Mouse (Mus musculus): ENCODE measurements around the gene Sdr9c7.
"Not testable (repeated sequence)": the region's sequence is repeated elsewhere in the genome, so short reads cannot be mapped to it uniquely, and the experiment has no call there.

Gene Sdr9c7

DNA sequence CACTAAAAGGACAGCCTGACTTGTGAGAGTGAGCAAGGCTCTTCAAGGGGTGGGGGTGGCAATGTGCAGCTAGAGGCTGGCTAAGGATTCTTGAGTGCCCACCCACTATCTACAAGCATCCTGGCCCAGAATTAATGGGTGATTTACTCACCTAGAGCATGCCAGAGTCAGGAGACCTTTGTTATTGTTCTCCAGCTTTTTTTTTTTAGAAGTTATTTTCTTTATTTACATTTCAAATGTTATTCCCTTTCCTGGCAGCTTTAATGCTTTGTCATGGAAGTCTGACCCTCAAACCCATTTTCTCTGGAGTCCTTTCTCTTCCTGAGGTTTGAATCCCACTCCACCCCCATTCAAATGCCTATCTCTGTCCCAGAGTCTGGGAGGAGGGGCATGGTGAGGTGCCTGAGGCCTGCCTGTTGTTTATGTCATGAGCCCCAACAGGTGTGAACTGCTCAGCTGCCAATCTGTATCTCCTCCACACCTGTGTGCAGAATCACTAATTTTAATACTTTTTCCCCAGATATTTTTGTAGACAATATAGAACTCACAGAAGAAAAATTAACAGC lies 9.2 kb downstream of the Sdr9c7 start:
- no peak for DNase-seq (ENCODE audit: low spot score in 2 of 2)

DNA sequence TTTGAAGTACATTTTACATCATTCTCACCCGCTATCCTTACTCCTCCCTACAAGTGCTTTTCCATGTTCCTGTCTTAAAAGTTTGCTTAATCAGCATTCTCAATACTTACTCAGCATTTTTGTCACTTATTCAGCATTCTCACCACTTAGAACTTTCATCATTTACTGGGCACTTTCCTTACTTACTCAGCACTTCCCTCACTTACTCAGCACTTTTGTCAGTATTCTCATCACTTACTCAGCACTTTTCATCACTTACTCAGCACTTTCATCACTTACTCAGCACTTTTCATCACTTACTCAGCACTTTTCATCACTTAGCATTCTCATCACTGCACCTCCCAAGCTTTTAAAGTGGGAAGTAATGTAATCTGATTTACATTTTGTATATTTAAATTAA lies 17.3 kb downstream of the Sdr9c7 start:
- no peak for DNase-seq (ENCODE audit: low spot score in 2 of 2)

DNA sequence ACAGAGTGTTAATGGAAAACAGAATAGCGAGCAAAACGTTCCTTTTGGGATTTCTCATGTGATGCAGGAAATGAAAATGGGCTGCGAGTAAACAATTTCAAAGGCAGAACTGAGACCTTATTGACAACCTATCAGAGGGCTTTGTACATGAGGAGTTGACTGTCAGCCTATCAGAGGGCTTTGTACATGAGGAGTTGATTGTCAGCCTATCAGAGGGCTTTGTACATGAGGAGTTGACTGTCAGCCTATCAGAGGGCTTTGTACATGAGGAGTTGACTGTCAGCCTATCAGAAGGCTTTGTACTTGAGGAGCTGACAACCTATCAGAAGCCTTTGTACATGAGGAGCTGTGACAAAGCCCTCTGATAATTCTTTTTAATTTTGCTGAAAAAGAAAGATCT lies 18.9 kb downstream of the Sdr9c7 start:
- not testable (repeated sequence) for DNase-seq (ENCODE audit: low spot score in 2 of 2)

DNA sequence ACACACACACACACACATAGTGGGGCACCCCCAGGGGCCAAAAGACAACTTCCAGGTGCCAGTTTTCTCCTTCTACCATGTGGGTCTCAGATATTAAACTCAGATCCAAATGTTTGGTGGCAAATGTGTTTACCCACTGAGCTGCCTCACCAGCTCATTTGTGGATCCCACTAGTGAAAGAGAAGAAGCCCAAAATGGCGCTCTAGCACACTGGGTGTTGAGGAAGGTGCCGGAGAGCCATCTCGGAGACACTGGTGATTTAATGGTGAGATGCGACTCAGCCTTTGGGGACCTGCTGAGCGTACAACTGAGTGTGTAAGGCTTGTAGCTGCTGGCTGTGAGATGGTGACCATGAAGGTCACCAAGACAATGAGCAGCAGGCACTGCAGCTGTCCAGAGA lies 19.3 kb downstream of the Sdr9c7 start:
- DNase-seq (ENCODE audit: low spot score in 2 of 2): no peak

DNA sequence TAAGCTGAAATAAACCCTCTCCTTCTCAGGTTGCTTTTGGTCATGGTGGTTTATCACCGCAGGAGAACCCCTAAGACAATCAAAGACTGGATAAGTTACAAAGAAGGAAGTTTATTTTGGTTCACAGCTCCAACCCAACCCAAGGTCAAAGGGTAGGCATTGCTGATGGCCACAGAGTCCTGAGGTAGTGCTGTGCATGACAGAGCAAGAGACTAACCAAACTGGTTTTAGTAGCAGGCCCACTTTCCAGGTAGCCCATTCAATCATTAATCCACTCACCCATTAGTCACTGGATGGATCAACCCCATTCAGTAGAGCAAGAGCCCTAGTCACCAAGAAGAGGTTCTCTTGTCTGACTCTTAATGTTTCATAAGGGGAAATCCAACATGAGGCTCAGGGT lies 23.9 kb downstream of the Sdr9c7 start:
- no peak for DNase-seq (ENCODE audit: low spot score in 2 of 2)

DNA sequence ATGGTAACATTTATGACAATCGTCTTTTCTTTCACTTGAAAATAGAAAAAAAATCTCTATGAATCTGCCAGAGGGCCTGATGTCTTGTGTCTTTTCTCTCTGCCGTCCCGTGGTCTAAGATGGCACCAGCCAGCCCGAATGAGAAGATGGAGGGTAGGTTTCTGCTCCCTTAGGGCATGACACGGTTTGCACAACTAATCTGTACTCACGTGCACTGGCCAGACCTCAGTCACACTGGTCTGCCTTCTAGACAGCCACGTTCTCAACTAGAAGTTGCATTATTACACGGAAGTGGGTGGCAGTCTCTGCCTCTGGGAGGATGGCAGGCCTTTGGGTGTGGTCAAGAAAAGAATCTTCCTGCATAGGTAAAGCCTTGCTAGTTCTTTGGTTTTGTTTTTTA lies 24.7 kb downstream of the Sdr9c7 start:
- no peak for DNase-seq (ENCODE audit: low spot score in 2 of 2)

DNA sequence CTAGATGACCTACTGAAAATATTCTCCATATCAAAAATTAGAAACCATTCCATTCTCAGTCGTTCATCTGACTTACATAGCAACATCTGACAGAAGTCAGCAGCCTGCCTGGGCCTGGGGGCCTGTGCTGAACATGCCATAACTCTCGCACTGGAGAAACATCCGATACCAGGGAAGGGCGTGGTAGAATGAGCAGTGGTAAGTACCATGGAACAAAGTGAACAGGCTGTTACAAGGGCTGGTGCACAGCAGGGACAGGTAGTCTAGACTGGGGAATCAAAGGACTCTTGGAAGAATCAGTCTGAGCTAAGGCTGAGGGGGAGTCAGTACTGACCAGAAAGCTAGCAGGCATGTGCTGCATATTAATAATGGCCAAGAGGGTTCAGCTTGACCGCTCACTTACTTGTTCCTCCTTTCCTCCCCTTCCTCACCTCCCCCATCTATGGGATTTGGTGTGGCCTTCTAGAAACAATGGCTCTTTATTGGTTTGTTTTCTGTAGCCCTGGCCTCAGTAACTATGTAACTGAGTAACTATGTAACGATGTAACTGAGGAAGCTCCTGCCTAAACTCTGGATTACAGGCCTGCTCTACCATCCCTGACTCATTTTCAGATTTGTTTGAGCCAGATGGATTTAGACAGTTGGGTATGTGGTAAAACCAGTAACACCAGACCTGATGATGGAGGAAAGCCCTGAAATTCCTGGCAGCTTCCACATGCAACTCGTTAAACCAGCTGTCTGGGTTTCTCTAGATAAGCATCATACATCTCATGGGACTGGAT lies 26.5 kb downstream of the Sdr9c7 start:
- DNase-seq (ENCODE audit: low spot score in 2 of 2): no peak

DNA sequence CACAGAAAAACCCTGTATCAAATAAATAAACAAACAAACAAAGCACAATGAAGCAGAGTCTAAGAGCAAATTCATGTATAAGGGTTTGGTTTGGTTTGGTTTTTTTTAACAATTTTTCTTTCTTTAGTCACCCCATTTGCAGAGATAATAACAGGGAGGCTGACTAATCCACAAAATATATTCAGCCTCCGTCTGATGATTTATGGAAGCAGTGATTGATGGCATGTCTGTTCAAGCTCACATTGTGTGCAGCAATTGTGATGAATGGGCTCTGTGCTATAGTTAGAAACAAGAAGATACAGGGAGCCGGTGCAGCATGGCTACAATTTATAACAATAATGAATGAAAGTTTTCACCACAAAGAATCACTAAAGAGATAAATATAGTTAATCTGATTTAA lies 29.4 kb downstream of the Sdr9c7 start:
- DNase-seq (ENCODE audit: low spot score in 2 of 2): no peak

DNA sequence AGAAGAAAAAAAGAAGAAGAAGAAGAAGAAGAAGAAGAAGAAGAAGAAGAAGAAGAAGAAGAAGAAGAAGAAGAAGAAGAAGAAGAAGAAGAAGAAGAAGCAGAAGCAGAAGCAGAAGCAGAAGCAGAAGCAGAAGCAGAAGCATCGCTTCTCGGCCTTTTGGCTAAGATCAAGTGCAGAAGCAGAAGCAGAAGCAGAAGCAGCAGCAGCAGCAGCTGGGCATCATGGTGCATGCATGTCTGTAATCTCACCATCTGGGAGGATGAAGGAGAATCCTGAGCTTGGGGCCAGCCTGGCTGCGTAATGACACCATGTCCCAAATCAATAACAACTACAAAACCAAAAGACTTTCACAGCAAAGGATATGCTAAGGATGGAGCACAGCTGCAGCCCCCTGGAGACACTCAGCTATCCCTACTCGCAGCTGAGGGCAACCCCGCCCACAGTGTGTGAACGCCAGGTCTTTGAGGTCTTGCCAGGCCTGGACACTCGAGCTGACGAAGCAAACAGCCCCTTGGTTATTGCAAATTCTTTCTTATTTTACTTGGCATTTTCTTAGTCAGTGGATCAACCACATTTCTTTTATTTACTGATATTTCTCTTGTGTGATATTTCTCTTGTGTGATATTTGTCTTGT lies 34.1 kb downstream of the Sdr9c7 start:
- no peak for DNase-seq (ENCODE audit: low spot score in 2 of 2)

DNA sequence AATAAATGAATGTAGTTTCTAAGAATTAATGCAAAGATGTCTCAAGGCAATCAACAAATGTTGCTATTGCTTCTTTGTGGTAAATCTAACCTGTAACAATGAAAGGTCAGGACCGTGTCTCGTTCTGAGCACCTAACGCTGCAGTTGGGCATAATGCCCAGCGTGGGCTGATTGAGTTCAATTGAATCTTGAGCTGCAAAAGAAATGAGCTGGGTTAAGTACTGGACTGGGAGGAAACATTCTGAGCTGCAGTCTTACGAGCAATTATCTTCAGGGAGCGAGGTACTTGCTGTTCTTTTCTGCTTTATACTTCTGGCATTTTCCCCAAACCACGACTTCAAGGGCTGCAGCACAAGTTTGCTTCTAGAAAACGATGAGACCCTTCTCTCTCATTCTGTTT lies 38.0 kb downstream of the Sdr9c7 start:
- DNase-seq (ENCODE audit: low spot score in 2 of 2): no peak

DNA sequence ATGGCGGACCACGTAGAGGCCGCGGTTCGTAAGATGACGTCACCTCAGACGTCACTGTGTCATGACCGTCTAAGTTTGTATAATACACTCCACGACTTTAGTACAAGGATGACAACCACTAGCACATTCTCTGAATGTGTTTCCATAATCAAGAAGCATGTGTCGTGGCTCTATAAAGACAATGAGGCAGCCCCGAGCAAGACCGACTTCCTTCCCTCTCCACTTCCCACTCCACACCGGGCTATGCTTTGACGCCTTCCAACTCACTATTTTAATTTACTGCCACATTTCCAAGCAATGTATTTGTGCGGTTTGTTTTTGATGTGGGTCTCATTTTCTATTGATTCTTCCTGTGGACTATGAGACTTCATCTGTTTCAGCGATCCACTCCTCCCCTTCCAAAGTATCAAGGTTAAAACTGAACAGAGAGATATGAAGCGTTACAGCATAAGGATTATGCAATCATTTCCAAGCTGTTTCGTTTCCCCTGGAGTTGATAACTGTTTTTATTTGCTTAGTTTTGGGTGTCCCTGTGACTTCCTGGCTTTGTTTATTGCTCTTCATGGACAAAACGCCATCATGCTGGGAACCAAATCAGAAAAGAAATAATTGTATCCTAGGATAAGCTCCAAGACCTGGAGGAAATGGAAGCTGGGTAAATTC lies 38.6 kb downstream of the Sdr9c7 start:
- DNase-seq (ENCODE audit: low spot score in 2 of 2): no peak

DNA sequence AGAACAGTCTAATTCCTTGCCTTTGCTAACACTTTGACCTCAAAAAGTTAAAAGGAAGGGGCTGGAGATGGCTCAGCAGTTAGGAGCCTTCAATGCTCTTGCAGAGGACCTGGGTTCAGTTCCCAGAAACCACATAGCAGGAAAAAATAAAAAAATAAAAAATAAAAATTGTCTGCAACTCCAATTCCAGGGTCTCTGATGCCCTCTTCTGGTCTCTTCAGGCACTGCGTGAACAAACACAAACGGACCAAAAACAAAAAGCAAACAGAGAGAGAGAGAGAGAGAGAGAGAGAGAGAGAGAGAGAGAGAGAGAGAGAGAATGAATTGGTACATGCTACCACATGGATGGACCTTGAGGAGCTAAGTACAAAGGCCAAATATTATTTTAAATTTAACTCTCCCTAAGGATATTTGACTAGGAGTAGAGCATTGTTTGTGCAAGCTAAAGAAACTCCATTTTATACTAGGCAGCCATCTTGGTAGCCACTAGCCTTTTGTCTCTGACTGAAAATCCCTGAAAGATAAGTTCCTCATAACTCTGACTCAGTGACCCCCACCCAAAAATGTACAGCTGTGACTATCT lies 39.2 kb downstream of the Sdr9c7 start:
- peak; percentile 53 to 68 for DNase-seq (ENCODE audit: low spot score in 2 of 2)

DNA sequence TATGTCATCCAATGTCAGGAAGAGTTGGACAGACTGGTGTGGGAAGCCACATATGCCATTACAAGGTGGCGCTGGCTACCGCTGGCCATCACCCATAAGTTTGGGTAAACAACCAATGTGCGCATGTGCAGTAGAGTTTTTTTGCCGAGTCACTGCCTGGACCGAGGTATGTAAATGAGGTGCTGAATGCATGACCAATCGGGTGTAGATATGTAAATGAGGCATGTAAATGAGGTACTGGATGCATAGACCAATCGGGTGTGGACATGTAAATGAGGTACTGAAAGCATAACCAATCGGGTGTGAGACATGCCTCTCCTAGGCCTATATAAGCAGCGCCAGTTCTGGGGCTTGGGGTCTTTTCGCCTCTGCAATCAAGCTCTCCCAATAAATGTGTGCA lies 41.3 kb downstream of the Sdr9c7 start:
- not testable (repeated sequence) for DNase-seq (ENCODE audit: low spot score in 2 of 2)

DNA sequence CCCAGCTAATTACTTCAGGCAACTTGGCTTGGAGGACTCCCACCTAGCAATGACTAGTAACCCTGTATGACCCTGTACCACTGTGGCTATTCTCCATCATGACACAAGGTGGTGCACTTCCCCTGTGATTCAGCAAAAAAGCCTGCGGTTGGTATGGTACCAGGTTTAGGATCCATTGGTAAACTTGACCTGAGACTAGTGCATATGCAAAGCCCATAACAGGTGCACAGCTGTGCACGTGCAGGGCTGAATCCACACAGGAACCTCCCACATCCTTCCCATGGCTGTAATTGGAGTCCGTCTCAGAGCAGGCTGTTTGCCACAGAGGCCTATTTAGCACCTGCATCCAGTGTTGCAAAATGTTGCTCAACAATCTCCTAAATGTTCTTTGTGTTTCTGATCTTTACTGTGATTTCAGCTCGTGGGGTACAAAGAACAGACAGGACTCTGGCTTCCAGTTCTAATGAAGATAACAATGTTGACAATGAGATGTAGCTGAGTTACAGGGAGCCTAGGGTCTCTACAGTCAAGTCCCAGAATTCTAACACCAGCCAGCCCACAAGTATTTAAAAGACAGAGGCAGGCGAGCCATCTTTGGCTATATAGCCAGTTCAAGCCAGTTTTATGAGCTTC lies 47.2 kb downstream of the Sdr9c7 start:
- DNase-seq (ENCODE audit: low spot score in 2 of 2): peak in 1 of 2 experiments; percentile 38

DNA sequence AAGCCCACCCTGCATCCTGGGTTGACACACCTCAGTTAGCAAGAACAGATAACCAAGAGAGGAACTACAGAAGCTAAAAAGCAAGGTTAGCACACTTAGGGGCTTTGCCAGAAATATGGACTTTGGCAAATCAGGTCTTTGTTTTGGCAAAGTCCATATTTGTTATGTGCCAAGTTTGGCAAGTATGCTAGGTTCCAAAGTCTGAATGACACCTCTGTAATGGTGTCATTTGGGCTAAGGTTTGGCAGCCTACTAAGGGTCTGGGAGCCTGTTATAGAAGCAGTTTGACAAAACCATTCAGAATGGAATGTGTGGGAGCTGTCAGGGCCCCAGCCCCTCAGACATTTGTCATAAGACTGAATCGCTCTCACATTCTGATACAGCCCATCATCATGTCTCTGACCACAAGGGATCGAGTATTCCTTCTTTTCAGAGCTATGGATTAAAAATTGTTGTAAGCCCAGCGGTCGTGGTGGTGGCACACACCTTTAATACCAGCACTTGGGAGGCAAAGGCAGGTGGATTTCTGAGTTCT lies 51.3 kb downstream of the Sdr9c7 start:
- no peak for DNase-seq (ENCODE audit: low spot score in 2 of 2)

DNA sequence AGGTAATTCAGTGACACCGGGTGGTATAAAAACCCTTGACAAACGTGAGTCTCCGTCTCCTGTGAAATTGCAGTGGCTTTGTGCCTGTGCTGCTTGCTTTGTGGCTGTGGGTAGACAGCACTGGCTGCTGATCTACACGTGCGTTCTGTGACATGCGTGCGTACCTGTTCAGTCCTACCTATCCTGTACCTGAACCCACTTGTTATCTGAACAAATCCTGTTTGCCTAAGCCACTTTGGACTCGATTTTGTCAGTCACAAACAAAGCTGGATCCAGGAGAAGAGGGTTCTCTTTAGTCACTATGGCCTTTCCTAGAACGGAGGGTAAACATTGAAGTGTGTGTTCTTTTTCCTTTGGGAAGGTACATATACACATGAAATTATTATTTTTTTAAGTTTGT lies 53.1 kb downstream of the Sdr9c7 start:
- no peak for DNase-seq (ENCODE audit: low spot score in 2 of 2)

DNA sequence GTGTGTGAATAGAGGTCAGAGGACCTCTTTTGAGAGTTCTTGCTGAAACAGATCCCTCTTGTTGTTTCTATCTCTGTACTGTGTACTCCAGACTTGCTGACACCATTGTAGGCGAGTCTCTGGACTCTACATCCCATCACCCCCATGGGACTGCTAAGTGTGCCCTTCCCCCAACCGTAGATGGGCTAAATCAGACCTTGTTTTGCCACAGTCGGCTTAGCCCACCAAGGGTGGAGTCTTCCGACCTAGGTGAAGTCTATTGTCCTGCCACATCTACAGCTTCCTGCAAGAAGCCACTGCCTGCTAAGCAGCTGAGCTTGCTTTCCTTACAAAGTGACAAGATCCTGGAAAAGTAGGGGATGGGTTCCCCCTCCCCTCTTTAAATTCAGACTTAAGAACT lies 53.5 kb downstream of the Sdr9c7 start:
- no peak for DNase-seq (ENCODE audit: low spot score in 2 of 2)

DNA sequence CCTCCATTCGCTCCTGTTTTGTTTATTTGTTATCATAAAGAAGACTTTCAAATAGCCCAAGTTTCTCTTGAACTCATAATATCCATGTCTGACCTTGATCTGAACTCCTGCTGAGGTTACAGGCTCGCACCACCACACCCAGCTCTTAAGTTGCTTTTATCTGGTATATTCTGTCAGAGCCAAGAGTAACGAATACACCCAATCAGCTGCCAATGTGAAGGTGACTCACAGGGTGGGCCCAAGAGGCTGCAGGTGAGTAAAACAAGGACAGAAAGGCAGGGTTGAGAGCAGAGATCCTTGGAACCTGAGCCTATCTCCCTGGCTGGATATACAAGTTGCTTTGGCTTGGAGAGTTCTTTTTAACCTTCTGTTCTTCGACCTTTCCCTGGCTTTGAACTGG lies 56.7 kb downstream of the Sdr9c7 start:
- no peak for DNase-seq (ENCODE audit: low spot score in 2 of 2)

DNA sequence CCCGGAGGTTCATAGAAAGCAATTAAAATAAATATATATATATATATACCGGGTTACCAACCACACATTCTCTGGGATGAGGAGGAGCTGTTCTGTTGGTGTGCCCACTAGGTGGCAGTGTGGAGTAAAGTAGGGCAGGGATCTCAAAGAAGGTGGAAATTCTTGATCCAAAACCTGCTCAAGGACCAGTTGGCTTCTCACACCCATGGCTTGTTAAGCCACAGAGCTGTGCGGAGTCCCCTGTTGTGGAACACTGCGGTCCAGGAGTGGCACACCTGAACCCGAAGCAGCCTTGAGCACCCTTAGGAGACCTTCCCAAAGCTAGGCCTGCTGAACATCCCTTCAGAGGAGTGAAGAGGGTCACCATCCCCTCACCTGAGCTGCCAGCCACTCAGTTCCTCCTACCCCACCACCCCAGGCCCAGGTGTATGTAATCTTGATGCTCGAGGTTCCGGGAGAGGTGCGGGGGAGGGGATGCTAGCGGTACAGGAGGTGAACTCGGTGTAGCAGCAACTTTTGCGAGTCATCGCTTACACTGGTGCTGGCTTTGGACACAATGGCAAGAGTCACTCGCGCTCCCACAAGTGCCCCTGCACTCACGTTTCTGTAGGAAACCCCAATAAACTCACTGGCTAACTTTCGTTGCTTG lies 58.0 kb downstream of the Sdr9c7 start:
- peak; percentile 61 to 69 for DNase-seq (ENCODE audit: low spot score in 2 of 2)

DNA sequence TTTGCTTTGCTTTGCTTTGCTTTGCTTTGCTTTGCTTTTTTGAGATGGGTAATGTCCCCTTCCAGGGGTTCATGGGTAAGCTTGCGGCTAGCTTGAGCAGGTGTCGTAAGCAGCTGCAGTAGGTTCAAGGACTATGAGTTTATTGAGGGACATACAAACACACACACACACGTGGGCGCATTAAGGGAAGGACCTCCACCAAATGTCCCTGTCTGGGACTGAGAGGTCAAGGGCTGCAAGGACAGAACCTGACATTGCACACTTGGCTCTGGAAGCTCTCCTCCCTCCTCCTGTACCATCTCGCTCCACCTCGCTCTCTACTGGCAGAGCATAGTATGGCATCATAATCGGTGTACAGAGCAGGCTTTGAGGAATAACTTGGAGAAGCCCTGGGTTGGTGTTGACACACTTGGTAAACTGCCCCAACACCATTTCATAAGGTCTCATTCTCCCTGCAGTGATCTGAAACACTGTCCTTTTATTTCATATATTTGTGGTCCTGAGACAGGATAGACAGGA lies 60.9 kb downstream of the Sdr9c7 start:
- no peak for DNase-seq (ENCODE audit: low spot score in 2 of 2)

Data from cerebellum, postnatal 4 days (tissue).